Comparison of ENCODE assay signal across 16 mouse cellular contexts in genomic region chr19:57282642-57283041, GRCm38 (mm10). TPM values are rescaled to one million over a fixed set of nuclear protein-coding genes. Genes with fewer than 3 reads are reported as not detected.
A peak's percentile ranks its signal among the peaks of the same experiment; 100 is the strongest.
DNase-seq lines count a peak whose midpoint lies in the region; ATAC-seq and TF ChIP-seq lines count a peak whose summit lies in the region.
"Had no signal": no experiment of that assay in that cellular context is flagged by ENCODE, and none has a peak within 500 bp of the region (broad histone marks: within the 10 kb centered on the region; RNA-seq: fewer than 3 reads in every experiment).

No protein-coding gene starts in this region.

- no peak overlapping the region for H3K4me3 ChIP-seq in heart, postnatal 0 days (ENCODE audit: low read depth, low read length)
- no peak overlapping the region for H3K4me3 ChIP-seq in left cerebral cortex, adult 2 months
- H3K4me3 ChIP-seq: limb, embryonic 13.5 days had no signal

- no peak overlapping the region for H3K4me2 ChIP-seq in heart, postnatal 0 days (ENCODE audit: low read depth, low read length)
- H3K4me2 ChIP-seq: limb, embryonic 13.5 days had no signal

- H3K27me3 ChIP-seq in heart, postnatal 0 days (ENCODE audit: control insufficient read depth, insufficient read depth, low read length): no peaks in the 10 kb centered on the region
- H3K27me3 ChIP-seq: limb, embryonic 13.5 days had no signal

- peaks cover 17% of the 10 kb centered on the region for H3K4me1 ChIP-seq in heart, postnatal 0 days (ENCODE audit: control insufficient read depth, insufficient read depth)

- H3K27ac ChIP-seq in heart, postnatal 0 days (ENCODE audit: low read depth): peak overlapping the region; percentile 74
- peak overlapping the region; percentile 51 for H3K27ac ChIP-seq in left cerebral cortex, adult 2 months
- H3K27ac ChIP-seq: limb, embryonic 13.5 days had no signal

- no peak for ATAC-seq in heart, postnatal 0 days (ENCODE audit: insufficient read depth, low read depth)
- ATAC-seq: activated CD4-positive, CD25-positive, alpha-beta regulatory T cell, adult 4 months had no signal

- intact Hi-C loops in heart, postnatal 25 days (cut with DNase I): no loop called here
- intact Hi-C loops in left cerebral cortex, adult 2 months (cut with DNase I): no loop called here
- intact Hi-C loops in left cerebral cortex, postnatal 36 days (cut with DNase I): no loop called here

- no peak overlapping the region for H3K9ac ChIP-seq in heart, postnatal 0 days (replicated peaks; ENCODE audit: low read depth, low read length)
- H3K9ac ChIP-seq: limb, embryonic 13.5 days had no signal

- TF ChIP-seq CTCF in heart, postnatal 0 days (IDR thresholded peaks at IDR 0.05; ENCODE audit: low read depth): no peak
- no peak for TF ChIP-seq CTCF in left cerebral cortex, adult 2 months (IDR thresholded peaks at IDR 0.05)

- 68% methylated on average over 5 of the region's 5 CpGs for WGBS in heart, postnatal 0 days

- DNase-seq in cerebellum, postnatal 10 days: peak; percentile 48 to 53
- no peak for DNase-seq in cerebellum, adult 18-20 months
- no peak for DNase-seq in heart, postnatal 0 days (ENCODE audit: low spot score)
- no peak for DNase-seq in heart, postnatal 25 days (ENCODE audit: low spot score)
- no peak for DNase-seq in left cerebral cortex, adult 2 months (ENCODE audit: extremely low spot score in 1 of 2, low spot score in 2 of 2)
- DNase-seq in left cerebral cortex, postnatal 36 days (ENCODE audit: low spot score in 2 of 2): no peak
- peak; percentile 55 for DNase-seq in brain, adult 2 months (ENCODE audit: low read depth, low spot score)
- DNase-seq in urinary bladder, adult 18-20 months (ENCODE audit: low spot score in 2 of 2): no peak
- DNase-seq: cerebellum, adult 9-11 months; embryo, embryonic 11 days; heart, adult 11 months; heart, postnatal 4 days; kidney, adult 18-20 months; kidney, postnatal 4 days had no signal

- peaks cover 6% of the 10 kb centered on the region; the same call in 1 of the 2 replicates for H3K36me3 ChIP-seq in heart, postnatal 0 days (replicated peaks; ENCODE audit: control insufficient read depth, insufficient read depth, low read length)
- H3K36me3 ChIP-seq: limb, embryonic 13.5 days had no signal

- 0 out of 2 replicates have a peak, but pooled peaks cover 5% of the 10 kb centered on the region for H3K9me3 ChIP-seq in heart, postnatal 0 days (replicated peaks; ENCODE audit: control insufficient read depth, low read length)

- no peak for TF ChIP-seq EP300 in heart, postnatal 0 days (IDR thresholded peaks at IDR 0.05; ENCODE audit: low read depth)

RNA-seq across cellular contexts. Expression of gene Ablim1, which starts 32.1 kb away (rescaled TPM):
- 169 and 235 TPM in 2 replicates for total RNA-seq in heart, postnatal 0 days (2014; rRNA removed; ENCODE audit: low replicate concordance)
- polyA plus RNA-seq in heart, postnatal 0 days (2015; fragmentation: Nextera tagmentation; extraction: Ambion mirVana): 82.6 and 106 TPM in 2 replicates
- total RNA-seq in heart, postnatal 25 days (2021): 100 to 1,000 TPM; 417 to 451 TPM
- 100 to 1,000 TPM; 118 to 124 TPM for total RNA-seq in left cerebral cortex, adult 2 months (2021)
- total RNA-seq in left cerebral cortex, postnatal 36 days (2021): 100 to 1,000 TPM in 1 of 2 experiments, 10 to 100 TPM in 1; 98.4 to 129 TPM

Comparison
In these comparisons a context has a peak if more than half of its experiments do, and no peak if none do; other contexts are left out.
1. DNase-seq: peak in cerebellum, postnatal 10 days (2 of 2) and brain, adult 2 months (single experiment); none in cerebellum, adult 18-20 months (0 of 2), heart, postnatal 0 days (single experiment), heart, postnatal 25 days (single experiment), left cerebral cortex, adult 2 months (0 of 2), left cerebral cortex, postnatal 36 days (0 of 2) and urinary bladder, adult 18-20 months (0 of 2).